Mouse (Mus musculus) liver, adult 10 weeks (tissue): ENCODE data around the gene Oaz1. TPM values are rescaled to one million over a fixed set of nuclear protein-coding genes. Genes with fewer than 3 reads are reported as not detected.

Experiments used
- polyA plus RNA-seq: library from polyadenylated mRNA; stranded (reverse); fragments of 350-450 nt; fragmentation: Illumina TruSeq; extraction: RNeasy Lipid Tissue Mini Kit (QIAGEN cat#74804); gene quantifications from one replicate; pipeline ENCODE4 v1.2.3, GENCODE M21; 2014; ENCODE audit warnings: low read depth, low replicate concordance

Gene Oaz1
- polyA plus RNA-seq, result 152 TPM

GRCm38 (mm10) chr10:80826151-80827062 lies at the start of gene Oaz1:
TSS of gene Oaz1 (plus strand) at chr10:80826656.

GRCm38 (mm10) chr10:80798150-80799006 lies 28.1 kb upstream of the Oaz1 start, which contains the start of the genes Sf3a2 and Plekhj1:
TSS of gene Sf3a2 (plus strand) at chr10:80798198.
TSS of gene Plekhj1 (minus strand) at chr10:80798626.

GRCm38 (mm10) chr10:80804916-80805315 lies 21.5 kb upstream of the Oaz1 start, which contains the start of gene Amh:
TSS of gene Amh (plus strand) at chr10:80805243.

GRCm38 (mm10) chr10:80813366-80813765 lies 13.1 kb upstream of the Oaz1 start, which contains the start of gene Jsrp1:
TSS of gene Jsrp1 (minus strand) at chr10:80813498.

GRCm38 (mm10) chr10:80843931-80844547 lies 17.6 kb downstream of the Oaz1 start, which contains the start of gene Lingo3:
TSS of gene Lingo3 (minus strand) at chr10:80844039.

GRCm38 (mm10) chr10:80854913-80855748 lies 28.7 kb downstream of the Oaz1 start, which contains the start of the genes Lsm7 and Sppl2b:
TSS of gene Lsm7 (minus strand) at chr10:80855209.
TSS of gene Sppl2b (plus strand) at chr10:80855275.

GRCm38 (mm10) chr10:80871581-80871980 lies 45.1 kb downstream of the Oaz1 start, which contains the start of gene Tmprss9:
TSS of gene Tmprss9 (plus strand) at chr10:80871848.

Other genes starting within 250 kb of the Oaz1 start
- 0.50 TPM for gene Klf16, start 249.3 kb upstream of the Oaz1 start, polyA plus RNA-seq
- not detected for gene Abhd17a, start 236.3 kb upstream of the Oaz1 start, polyA plus RNA-seq
- gene Scamp4, start 223.8 kb upstream of the Oaz1 start, polyA plus RNA-seq, result 1.7 TPM
- gene Adat3, start 223.8 kb upstream of the Oaz1 start, polyA plus RNA-seq, result not detected
- not detected for gene Gm49322, start 220.6 kb upstream of the Oaz1 start, polyA plus RNA-seq
- gene Csnk1g2, start 203.8 kb upstream of the Oaz1 start, polyA plus RNA-seq, result 1.4 TPM
- 0.53 TPM for gene Btbd2, start 169.6 kb upstream of the Oaz1 start, polyA plus RNA-seq
- gene Mknk2, start 148.5 kb upstream of the Oaz1 start, polyA plus RNA-seq, result 3.1 TPM
- gene Mob3a, start 124.7 kb upstream of the Oaz1 start, polyA plus RNA-seq, result 1.0 TPM
- gene Izumo4, start 124.5 kb upstream of the Oaz1 start, polyA plus RNA-seq, result 2.7 TPM
- 7.5 TPM for gene Ap3d1, start 84.4 kb upstream of the Oaz1 start, polyA plus RNA-seq
- 1.1 TPM for gene Dot1l, start 71.5 kb upstream of the Oaz1 start, polyA plus RNA-seq
- gene Sf3a2, start 28.5 kb upstream of the Oaz1 start, polyA plus RNA-seq, result 1.1 TPM
- 5.0 TPM for gene Plekhj1, start 28.0 kb upstream of the Oaz1 start, polyA plus RNA-seq
- not detected for gene Amh, start 21.4 kb upstream of the Oaz1 start, polyA plus RNA-seq
- not detected for gene Jsrp1, start 13.2 kb upstream of the Oaz1 start, polyA plus RNA-seq
- gene Lingo3, start 17.4 kb downstream of the Oaz1 start, polyA plus RNA-seq, result not detected
- gene Lsm7, start 28.6 kb downstream of the Oaz1 start, polyA plus RNA-seq, result 5.6 TPM
- gene Sppl2b, start 28.6 kb downstream of the Oaz1 start, polyA plus RNA-seq, result 0.58 TPM
- not detected for gene Tmprss9, start 45.2 kb downstream of the Oaz1 start, polyA plus RNA-seq
- gene Timm13, start 74.3 kb downstream of the Oaz1 start, polyA plus RNA-seq, result 0.45 TPM
- gene Lmnb2, start 91.6 kb downstream of the Oaz1 start, polyA plus RNA-seq, result 0.19 TPM
- gene Gadd45b, start 103.4 kb downstream of the Oaz1 start, polyA plus RNA-seq, result 2.0 TPM
- 0.21 TPM for gene Gng7, start 188.3 kb downstream of the Oaz1 start, polyA plus RNA-seq
- not detected for gene Diras1, start 199.0 kb downstream of the Oaz1 start, polyA plus RNA-seq
- 0.29 TPM for gene Slc39a3, start 210.8 kb downstream of the Oaz1 start, polyA plus RNA-seq
- 2.6 TPM for gene Sgta, start 233.5 kb downstream of the Oaz1 start, polyA plus RNA-seq
- gene Thop1, start 243.4 kb downstream of the Oaz1 start, polyA plus RNA-seq, result 0.37 TPM